Comparison of ENCODE assay signal across 9 mouse cellular contexts in the genomic region with DNA sequence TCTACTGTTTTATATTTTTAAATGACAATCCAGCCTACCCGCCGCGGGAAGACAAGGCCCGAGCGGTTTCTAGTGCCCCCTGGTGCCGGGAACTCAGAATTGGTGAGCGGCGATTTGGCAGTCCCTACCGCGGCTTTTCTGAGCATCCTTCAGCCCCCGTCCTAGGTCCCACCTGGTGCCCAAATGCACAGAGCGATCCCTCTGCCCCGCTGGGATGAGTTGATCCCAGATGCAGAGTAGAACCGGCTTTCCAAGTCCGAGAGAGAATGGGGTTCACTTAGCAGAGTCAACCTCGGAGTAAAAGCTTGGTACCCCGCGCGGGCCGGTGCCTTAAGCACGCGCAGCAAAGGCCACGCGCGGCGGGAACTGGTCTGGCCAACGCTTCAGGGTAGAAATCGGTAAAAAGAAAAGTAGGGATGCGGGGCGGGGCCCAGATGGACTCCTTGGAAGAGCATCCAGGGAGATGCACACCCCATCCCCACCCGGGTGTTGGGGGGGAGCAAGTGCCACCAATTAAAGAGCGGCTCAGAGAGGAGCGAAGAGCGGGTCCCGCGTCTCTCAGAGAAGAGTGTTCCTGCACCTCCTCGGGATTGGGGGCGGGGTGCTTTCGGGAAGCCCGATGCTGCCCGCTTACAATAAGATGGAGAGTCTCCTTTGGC. TPM values are rescaled to one million over a fixed set of nuclear protein-coding genes. Genes with fewer than 3 reads are reported as not detected.
DNase-seq lines count a peak whose midpoint lies in the region; ATAC-seq lines count a peak whose summit lies in the region.
"Had no signal": no experiment of that assay in that cellular context is flagged by ENCODE, and none has a peak within 500 bp of the region (broad histone marks: within the 10 kb centered on the region; RNA-seq: fewer than 3 reads in every experiment).

No protein-coding gene starts in this region.

- H3K9me3 ChIP-seq in hindbrain, embryonic 16.5 days (ENCODE audit: control insufficient read depth, low read length) = no peaks in the 10 kb centered on the region
- H3K9me3 ChIP-seq in midbrain, embryonic 11.5 days (ENCODE audit: control insufficient read depth, low read length) = no peaks in the 10 kb centered on the region
- no peaks in the 10 kb centered on the region for H3K9me3 ChIP-seq in stomach, embryonic 16.5 days (replicated peaks; ENCODE audit: control insufficient read depth, low read length)
- H3K9me3 ChIP-seq: G1E had no signal

- peaks cover 38% of the 10 kb centered on the region for H3K4me1 ChIP-seq in hindbrain, embryonic 16.5 days (ENCODE audit: control insufficient read depth, insufficient read depth, low read depth, low read length)
- peaks cover 15% of the 10 kb centered on the region for H3K4me1 ChIP-seq in midbrain, embryonic 11.5 days (ENCODE audit: control insufficient read depth, insufficient read depth, low read length)
- peaks cover 18% of the 10 kb centered on the region for H3K4me1 ChIP-seq in stomach, embryonic 16.5 days (ENCODE audit: control insufficient read depth, insufficient read depth, low read length)

- DNase-seq in layer of hippocampus, adult 11-12 months (ENCODE audit: low spot score) = peak; percentile 73
- DNase-seq in layer of hippocampus, adult 9-10 months (ENCODE audit: low spot score) = no peak
- DNase-seq in cerebellum, postnatal 4 days (ENCODE audit: low spot score in 2 of 2) = peak; percentile 80 to 86
- DNase-seq in gastrocnemius, adult 18-20 months (ENCODE audit: low spot score) = peak; percentile 62
- peak; percentile 81 for DNase-seq in left cerebral cortex, postnatal 4 days
- DNase-seq in midbrain, embryonic 11.5 days (ENCODE audit: low spot score, missing footprints) = peak; percentile 99

- intact Hi-C loops in left cerebral cortex, postnatal 4 days (cut with DNase I) = loop anchor here (2.0 to 10.0 kb wide), 2 partner anchors 252 to 352 kb away; no protein-coding TSS in a partner anchor

- no peak overlapping the region for H3K27ac ChIP-seq in hindbrain, embryonic 16.5 days (ENCODE audit: low read depth, low read length)
- H3K27ac ChIP-seq in midbrain, embryonic 11.5 days (ENCODE audit: low read depth, low read length) = no peak overlapping the region
- peak overlapping the region; percentile 58; the same call in 1 of the 2 replicates for H3K27ac ChIP-seq in stomach, embryonic 16.5 days (ENCODE audit: low read length)

- H3K9ac ChIP-seq in hindbrain, embryonic 16.5 days (ENCODE audit: low read depth, low read length) = peak overlapping the region; percentile 75
- H3K9ac ChIP-seq in midbrain, embryonic 11.5 days (ENCODE audit: low read length) = peak overlapping the region; percentile 51
- H3K9ac ChIP-seq in stomach, embryonic 16.5 days (ENCODE audit: low read length) = peak overlapping the region; percentile 72

- WGBS in hindbrain, embryonic 16.5 days = under 1% methylated on average over 41 of the region's 41 CpGs
- under 1% methylated on average over 41 of the region's 41 CpGs for WGBS in midbrain, embryonic 11.5 days
- under 1% methylated on average over 41 of the region's 41 CpGs for WGBS in stomach, embryonic 16.5 days

- H3K4me2 ChIP-seq in hindbrain, embryonic 16.5 days (ENCODE audit: low read length) = peak overlapping the region; percentile 99
- H3K4me2 ChIP-seq in midbrain, embryonic 11.5 days = peak overlapping the region; percentile 78
- peak overlapping the region; percentile 93 for H3K4me2 ChIP-seq in stomach, embryonic 16.5 days (ENCODE audit: low read depth, low read length)

- H3K36me3 ChIP-seq in hindbrain, embryonic 16.5 days (ENCODE audit: control insufficient read depth, insufficient read depth, low read length) = no peaks in the 10 kb centered on the region
- H3K36me3 ChIP-seq in midbrain, embryonic 11.5 days (ENCODE audit: control insufficient read depth, insufficient read depth, low read length) = no peaks in the 10 kb centered on the region
- no peaks in the 10 kb centered on the region for H3K36me3 ChIP-seq in stomach, embryonic 16.5 days (ENCODE audit: control insufficient read depth, insufficient read depth, low read length)
- H3K36me3 ChIP-seq: G1E had no signal

- ATAC-seq in hindbrain, embryonic 16.5 days = peak; percentile 68
- ATAC-seq in midbrain, embryonic 11.5 days (ENCODE audit: low FRiP score) = peak; percentile 66
- peak; percentile 30; the same call in 1 of the 2 replicates for ATAC-seq in stomach, embryonic 16.5 days (ENCODE audit: insufficient read depth, low FRiP score)

- H3K4me3 ChIP-seq in hindbrain, embryonic 16.5 days (ENCODE audit: low read length) = peak overlapping the region; percentile 62
- H3K4me3 ChIP-seq in midbrain, embryonic 11.5 days (ENCODE audit: low read depth, low read length) = peak overlapping the region; percentile 47
- peak overlapping the region; percentile 66 for H3K4me3 ChIP-seq in stomach, embryonic 16.5 days (replicated peaks; ENCODE audit: low read length)

- peaks cover 54% of the 10 kb centered on the region for H3K27me3 ChIP-seq in hindbrain, embryonic 16.5 days (replicated peaks; ENCODE audit: control insufficient read depth, insufficient read depth, low read length)
- H3K27me3 ChIP-seq in midbrain, embryonic 11.5 days (ENCODE audit: control insufficient read depth, insufficient read depth, low read length) = peaks cover 89% of the 10 kb centered on the region
- H3K27me3 ChIP-seq in stomach, embryonic 16.5 days (ENCODE audit: control insufficient read depth, insufficient read depth, low read length) = peaks cover 55% of the 10 kb centered on the region

RNA-seq across cellular contexts. Expression of gene Gdnf, which starts 2.4 kb away (rescaled TPM):
- under 1 TPM; 0.34 to 0.64 TPM for total RNA-seq in gastrocnemius, adult 18-20 months (2021)
- polyA plus RNA-seq in hindbrain, embryonic 16.5 days (2015; fragmentation: Nextera tagmentation; extraction: Ambion mirVana) = 0.23 and 0.32 TPM in 2 replicates
- under 1 TPM; 0.36 to 0.40 TPM for total RNA-seq in left cerebral cortex, postnatal 4 days (2021)
- polyA plus RNA-seq in midbrain, embryonic 11.5 days (2014; fragmentation: Nextera tagmentation; extraction: Ambion mirVana) = 0.46 and 0.90 TPM in 2 replicates
- polyA plus RNA-seq in stomach, embryonic 16.5 days (2015; fragmentation: Nextera tagmentation; extraction: Ambion mirVana) = 1.4 and 1.5 TPM in 2 replicates
- polyA plus RNA-seq: G1E had no signal
